Mouse (Mus musculus) limb, embryonic 12.5 days (tissue): ENCODE measurements at regions not wholly inside any gene's neighbourhood (a gene's known extent, or its start where the extent isn't known, plus 50 kb on each side); places are given as distances from the start of the nearest gene placed in this dataset.

Source experiments
- ATAC-seq: fragments of 200-750 bp; cut with Nextera tagmentation; 2 replicates; pipeline ENCODE4 v1.8.0; 2017; ENCODE audit warnings: low read depth, moderate TSS enrichment; ENCODE audit not compliant: insufficient number of reproducible peaks, insufficient read depth, low FRiP score, low TSS enrichment
- H3K27ac ChIP-seq: fragments of 300-500 bp; sonication (generic); 2 replicates; pipeline ENCODE4 v1.5.1; 2016; ENCODE audit warnings: mild to moderate bottlenecking, moderate library complexity
- H3K27me3 ChIP-seq: fragments of 300-500 bp; sonication (generic); 2 replicates; pipeline ENCODE4 v1.6.1; 2016; ENCODE audit warnings: mild to moderate bottlenecking, moderate library complexity
- H3K36me3 ChIP-seq: fragments of 300-500 bp; sonication (generic); 2 replicates; pipeline ENCODE4 v1.6.1; 2016; ENCODE audit warnings: mild to moderate bottlenecking, moderate library complexity
- H3K4me1 ChIP-seq: fragments of 300-500 bp; sonication (generic); replicated peaks from 2 replicates; pipeline ENCODE4 v1.6.1; 2016
- H3K4me2 ChIP-seq: fragments of 300-500 bp; sonication (generic); 2 replicates; pipeline ENCODE4 v1.6.1; 2016; ENCODE audit warnings: mild to moderate bottlenecking, moderate library complexity
- H3K4me3 ChIP-seq: fragments of 300-500 bp; sonication (generic); replicated peaks from 2 replicates; pipeline ENCODE4 v1.5.1; 2016; ENCODE audit warnings: mild to moderate bottlenecking
- H3K9ac ChIP-seq: fragments of 300-500 bp; sonication (generic); replicated peaks from 2 replicates; pipeline ENCODE4 v1.6.1; 2016; ENCODE audit warnings: mild to moderate bottlenecking, moderate library complexity
- H3K9me3 ChIP-seq: fragments of 300-500 bp; sonication (generic); 2 replicates; pipeline ENCODE4 v1.6.1; 2016; ENCODE audit warnings: mild to moderate bottlenecking, moderate library complexity
- WGBS: fragments of 180-500 bp; shearing (Covaris S2); methylation state at CpG from one replicate; pipeline ENCODE4 v1.1.7; 2016; 5-methylcytosine and 5-hydroxymethylcytosine counted together

GRCm38 (mm10) chr7:70219310-70219709 is 147.2 kb downstream of the Nr2f2 start:
- Histone ChIP-seq H3K4me2 (no peak overlapping the region), H3K4me3 (no peak overlapping the region), H3K27me3 (peaks cover 10% of the 10 kb centered on the region), H3K9ac (no peak overlapping the region), H3K36me3 (no peaks in the 10 kb centered on the region), H3K27ac (no peak overlapping the region), H3K9me3 (no peaks in the 10 kb centered on the region), H3K4me1 (peaks cover 2% of the 10 kb centered on the region; the same call in 1 of the 2 replicates)
- ATAC-seq, result no peak
- WGBS, result 20% methylated on average over 6 of the region's 6 CpGs

GRCm38 (mm10) chr7:70217137-70217536 is 149.4 kb downstream of the Nr2f2 start:
- Histone ChIP-seq H3K9me3 (no peaks in the 10 kb centered on the region), H3K4me2 (no peak overlapping the region), H3K27ac (no peak overlapping the region), H3K36me3 (no peaks in the 10 kb centered on the region), H3K27me3 (no peaks in the 10 kb centered on the region), H3K9ac (no peak overlapping the region), H3K4me1 (peaks cover 2% of the 10 kb centered on the region; the same call in 1 of the 2 replicates), H3K4me3 (no peak overlapping the region)
- ATAC-seq, result no peak
- 64% methylated on average over 2 of the region's 2 CpGs for WGBS

GRCm38 (mm10) chr7:70213970-70214520 is 152.5 kb downstream of the Nr2f2 start:
- H3K9ac ChIP-seq, result no peak overlapping the region
- H3K4me1 ChIP-seq, result peaks cover 2% of the 10 kb centered on the region; the same call in 1 of the 2 replicates
- H3K36me3 ChIP-seq, result no peaks in the 10 kb centered on the region
- no peak overlapping the region for H3K27ac ChIP-seq
- no peak overlapping the region for H3K4me3 ChIP-seq
- H3K4me2 ChIP-seq, result no peak overlapping the region
- no peaks in the 10 kb centered on the region for H3K9me3 ChIP-seq
- ATAC-seq, result no peak
- no peaks in the 10 kb centered on the region for H3K27me3 ChIP-seq
- 49% methylated on average over 4 of the region's 4 CpGs for WGBS

GRCm38 (mm10) chr7:70205900-70206299 is 160.6 kb downstream of the Nr2f2 start:
- Histone ChIP-seq H3K9me3 (no peaks in the 10 kb centered on the region), H3K27me3 (no peaks in the 10 kb centered on the region), H3K27ac (no peak overlapping the region), H3K4me2 (no peak overlapping the region), H3K9ac (no peak overlapping the region), H3K4me1 (no peaks in the 10 kb centered on the region), H3K36me3 (no peaks in the 10 kb centered on the region), H3K4me3 (no peak overlapping the region)
- no peak for ATAC-seq
- WGBS, result 81% methylated on average over 1 of the region's 1 CpGs

- 53% methylated on average over 4 of the region's 4 CpGs for WGBS
- ATAC-seq, result no peak
Observed at GRCm38 (mm10) chr7:70200188-70200587, 166.3 kb downstream of the Nr2f2 start.

GRCm38 (mm10) chr7:70178956-70179355 is 187.6 kb downstream of the Nr2f2 start:
- Histone ChIP-seq H3K36me3 (no peaks in the 10 kb centered on the region), H3K4me2 (no peak overlapping the region), H3K9me3 (no peaks in the 10 kb centered on the region), H3K27ac (no peak overlapping the region), H3K27me3 (0 out of 2 replicates have a peak, but pooled peaks cover 8% of the 10 kb centered on the region), H3K4me1 (no peaks in the 10 kb centered on the region), H3K4me3 (no peak overlapping the region), H3K9ac (no peak overlapping the region)
- ATAC-seq, result no peak
- 89% methylated on average over 2 of the region's 2 CpGs for whole genome bisulfite sequencing

More at GRCm38 (mm10) chr7:70200188-70200587, 166.3 kb downstream of the Nr2f2 start:
- Histone ChIP-seq H3K4me2 (no peak overlapping the region), H3K4me3 (no peak overlapping the region), H3K27ac (no peak overlapping the region), H3K36me3 (no peaks in the 10 kb centered on the region), H3K4me1 (no peaks in the 10 kb centered on the region), H3K9me3 (no peaks in the 10 kb centered on the region), H3K27me3 (no peaks in the 10 kb centered on the region), H3K9ac (no peak overlapping the region)

GRCm38 (mm10) chr7:70178006-70178405 is 188.5 kb downstream of the Nr2f2 start:
- 0 out of 2 replicates have a peak, but pooled peaks cover 8% of the 10 kb centered on the region for H3K27me3 ChIP-seq
- no peaks in the 10 kb centered on the region for H3K9me3 ChIP-seq
- no peak for ATAC-seq
- no peaks in the 10 kb centered on the region for H3K36me3 ChIP-seq
- no peak overlapping the region for H3K4me2 ChIP-seq
- H3K27ac ChIP-seq, result no peak overlapping the region
- no peak overlapping the region for H3K9ac ChIP-seq
- no peaks in the 10 kb centered on the region for H3K4me1 ChIP-seq
- H3K4me3 ChIP-seq, result no peak overlapping the region
- 79% methylated on average over 2 of the region's 2 CpGs for WGBS

GRCm38 (mm10) chr7:70176686-70177259 is 189.8 kb downstream of the Nr2f2 start:
- ATAC-seq, result no peak
- no peak overlapping the region for H3K27ac ChIP-seq
- WGBS, result 83% methylated on average over 16 of the region's 16 CpGs
- no peaks in the 10 kb centered on the region for H3K4me1 ChIP-seq
- H3K27me3 ChIP-seq, result 0 out of 2 replicates have a peak, but pooled peaks cover 8% of the 10 kb centered on the region
- H3K9ac ChIP-seq, result no peak overlapping the region
- H3K9me3 ChIP-seq, result no peaks in the 10 kb centered on the region
- H3K4me3 ChIP-seq, result no peak overlapping the region
- no peak overlapping the region for H3K4me2 ChIP-seq
- H3K36me3 ChIP-seq, result no peaks in the 10 kb centered on the region

- Histone ChIP-seq H3K9ac (no peak overlapping the region), H3K4me1 (no peaks in the 10 kb centered on the region), H3K4me2 (no peak overlapping the region), H3K36me3 (no peaks in the 10 kb centered on the region), H3K4me3 (no peak overlapping the region), H3K9me3 (no peaks in the 10 kb centered on the region), H3K27ac (no peak overlapping the region), H3K27me3 (0 out of 2 replicates have a peak, but pooled peaks cover 8% of the 10 kb centered on the region)
- WGBS, result 71% methylated on average over 7 of the region's 7 CpGs
- ATAC-seq, result no peak
Observed at GRCm38 (mm10) chr7:70176086-70176485, 190.4 kb downstream of the Nr2f2 start.

- no peak overlapping the region for H3K27ac ChIP-seq
- no peaks in the 10 kb centered on the region for H3K36me3 ChIP-seq
- no peak overlapping the region for H3K4me2 ChIP-seq
- H3K4me1 ChIP-seq, result no peaks in the 10 kb centered on the region
- ATAC-seq, result no peak
- H3K4me3 ChIP-seq, result no peak overlapping the region
- no peaks in the 10 kb centered on the region for H3K9me3 ChIP-seq
- WGBS, result 77% methylated on average over 7 of the region's 7 CpGs
- no peak overlapping the region for H3K9ac ChIP-seq
- 0 out of 2 replicates have a peak, but pooled peaks cover 8% of the 10 kb centered on the region for H3K27me3 ChIP-seq
Observed at GRCm38 (mm10) chr7:70172431-70172830, 194.1 kb downstream of the Nr2f2 start.

GRCm38 (mm10) chr7:70171456-70171855 is 195.1 kb downstream of the Nr2f2 start:
- H3K4me1 ChIP-seq, result no peaks in the 10 kb centered on the region
- H3K4me3 ChIP-seq, result no peak overlapping the region
- no peak overlapping the region for H3K9ac ChIP-seq
- WGBS, result 86% methylated on average over 4 of the region's 4 CpGs
- no peaks in the 10 kb centered on the region for H3K9me3 ChIP-seq
- H3K36me3 ChIP-seq, result no peaks in the 10 kb centered on the region
- 0 out of 2 replicates have a peak, but pooled peaks cover 8% of the 10 kb centered on the region for H3K27me3 ChIP-seq
- H3K4me2 ChIP-seq, result no peak overlapping the region
- ATAC-seq, result no peak
- H3K27ac ChIP-seq, result no peak overlapping the region

GRCm38 (mm10) chr7:70168080-70168479 is 198.5 kb downstream of the Nr2f2 start:
- H3K36me3 ChIP-seq, result no peaks in the 10 kb centered on the region
- no peaks in the 10 kb centered on the region for H3K27me3 ChIP-seq
- H3K9ac ChIP-seq, result no peak overlapping the region
- H3K4me1 ChIP-seq, result no peaks in the 10 kb centered on the region
- no peak overlapping the region for H3K4me3 ChIP-seq
- H3K9me3 ChIP-seq, result no peaks in the 10 kb centered on the region
- WGBS, result 67% methylated on average over 4 of the region's 4 CpGs
- no peak overlapping the region for H3K27ac ChIP-seq
- no peak overlapping the region for H3K4me2 ChIP-seq
- no peak for ATAC-seq
